Mouse (Mus musculus) forebrain, embryonic 16.5 days (tissue): ENCODE data around the gene Hsf5. TPM values are rescaled to one million over a fixed set of nuclear protein-coding genes. Genes with fewer than 3 reads are reported as not detected.

ENCODE experiments used
- ATAC-seq: fragments of 200-750 bp; cut with Nextera tagmentation; 2 replicates; pipeline ENCODE4 v1.8.0; 2017; ENCODE audit warnings: mild to moderate bottlenecking, moderate library complexity
- H3K27ac ChIP-seq: fragments of 300-500 bp; sonication (generic); 2 replicates; pipeline ENCODE4 v1.5.1; 2014; ENCODE audit warnings: low read length, control low read depth
- H3K27me3 ChIP-seq: fragments of 300-500 bp; sonication (generic); replicated peaks from 2 replicates; pipeline ENCODE4 v1.6.1; 2014; ENCODE audit warnings: low read length; ENCODE audit not compliant: control insufficient read depth, insufficient read depth
- H3K36me3 ChIP-seq: fragments of 300-500 bp; sonication (generic); 2 replicates; pipeline ENCODE4 v1.6.1; 2014; ENCODE audit not compliant: control insufficient read depth, insufficient read depth
- H3K4me1 ChIP-seq: fragments of 300-500 bp; sonication (generic); replicated peaks from 2 replicates; pipeline ENCODE4 v1.6.1; 2014; ENCODE audit warnings: low read length; ENCODE audit not compliant: control insufficient read depth, insufficient read depth
- H3K4me2 ChIP-seq: fragments of 300-500 bp; sonication (generic); 2 replicates; pipeline ENCODE4 v1.6.1; 2014; ENCODE audit warnings: mild to moderate bottlenecking, low read length, control low read depth
- H3K4me3 ChIP-seq: fragments of 300-500 bp; sonication (generic); replicated peaks from 2 replicates; pipeline ENCODE4 v1.5.1; 2014; ENCODE audit warnings: mild to moderate bottlenecking, low read length, control low read depth
- H3K9ac ChIP-seq: fragments of 300-500 bp; sonication (generic); replicated peaks from 2 replicates; pipeline ENCODE4 v1.6.1; 2014; ENCODE audit warnings: low read depth, low read length, control low read depth
- H3K9me3 ChIP-seq: fragments of 300-500 bp; sonication (generic); 2 replicates; pipeline ENCODE4 v1.6.1; 2016; ENCODE audit warnings: low read length; ENCODE audit not compliant: control insufficient read depth
- WGBS: fragments of 180-500 bp; shearing (Covaris S2); extraction: QIAGEN DNeasy Blood & Tissue Kit; methylation state at CpG from one replicate; pipeline ENCODE4 v1.1.7; 2014; 5-methylcytosine and 5-hydroxymethylcytosine counted together
- polyA plus RNA-seq: library from polyadenylated mRNA; unstranded; fragments of >200 nt; fragmentation: Nextera tagmentation; extraction: Ambion mirVana; gene quantifications from 2 replicates; pipeline ENCODE4 v1.2.1, GENCODE M21; 2015

The Hsf5 gene
- polyA plus RNA-seq, 1 experiment from 2014 or later: 0.46 TPM

DNA sequence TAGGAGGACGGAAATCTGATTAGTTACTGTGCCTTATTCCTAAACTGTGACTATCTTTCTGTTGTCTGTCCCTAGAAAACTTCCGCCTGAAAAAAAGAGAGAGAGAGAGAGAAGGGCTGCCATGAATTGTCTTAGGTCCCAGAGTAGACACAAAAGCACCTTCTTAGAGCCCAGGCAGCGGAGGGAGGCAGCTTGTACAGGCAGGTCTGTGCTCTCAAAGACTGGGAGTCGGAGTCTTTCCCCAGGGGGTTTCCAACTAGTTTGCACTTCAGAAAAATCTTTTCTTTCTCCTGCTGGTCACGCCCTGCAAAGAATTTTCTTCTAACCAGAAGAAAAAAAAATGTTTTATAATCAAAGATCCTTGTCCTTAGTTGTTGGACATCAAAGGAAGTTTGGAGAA lies 60.8 kb downstream of the Hsf5 start:
- Histone ChIP-seq H3K4me3 (no peak overlapping the region), H3K9me3 (no peaks in the 10 kb centered on the region), H3K27ac (no peak overlapping the region), H3K4me2 (no peak overlapping the region), H3K36me3 (no peaks in the 10 kb centered on the region), H3K27me3 (no peaks in the 10 kb centered on the region), H3K4me1 (no peaks in the 10 kb centered on the region), H3K9ac (no peak overlapping the region)
- ATAC-seq: no peak
- 40% methylated on average over 5 of the region's 5 CpGs for WGBS

DNA sequence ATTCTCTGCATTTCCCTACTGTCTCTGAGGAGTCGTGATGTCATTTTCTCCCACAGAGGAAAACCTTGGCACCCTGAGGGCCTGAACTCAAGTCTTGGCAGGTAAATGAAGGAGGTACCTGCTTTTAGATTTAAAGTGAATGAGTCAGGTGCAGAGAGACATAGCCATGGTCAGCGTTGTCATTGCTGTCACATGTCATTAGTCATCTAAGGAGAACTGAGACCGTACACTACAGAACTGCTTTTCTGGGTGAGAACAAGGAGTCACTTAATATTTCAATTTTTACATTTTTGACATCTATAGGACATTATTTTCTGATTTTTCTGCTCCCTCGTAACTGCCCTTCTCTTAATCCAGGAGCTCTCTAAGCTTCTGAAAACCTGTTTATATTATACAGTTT lies 61.6 kb downstream of the Hsf5 start:
- Histone ChIP-seq H3K4me3 (no peak overlapping the region), H3K36me3 (no peaks in the 10 kb centered on the region), H3K27me3 (no peaks in the 10 kb centered on the region), H3K9ac (no peak overlapping the region), H3K9me3 (no peaks in the 10 kb centered on the region), H3K4me2 (no peak overlapping the region), H3K27ac (no peak overlapping the region), H3K4me1 (peaks cover 3% of the 10 kb centered on the region; the same call in 1 of the 2 replicates)
- no peak for ATAC-seq
- WGBS: 87% methylated on average over 4 of the region's 4 CpGs

DNA sequence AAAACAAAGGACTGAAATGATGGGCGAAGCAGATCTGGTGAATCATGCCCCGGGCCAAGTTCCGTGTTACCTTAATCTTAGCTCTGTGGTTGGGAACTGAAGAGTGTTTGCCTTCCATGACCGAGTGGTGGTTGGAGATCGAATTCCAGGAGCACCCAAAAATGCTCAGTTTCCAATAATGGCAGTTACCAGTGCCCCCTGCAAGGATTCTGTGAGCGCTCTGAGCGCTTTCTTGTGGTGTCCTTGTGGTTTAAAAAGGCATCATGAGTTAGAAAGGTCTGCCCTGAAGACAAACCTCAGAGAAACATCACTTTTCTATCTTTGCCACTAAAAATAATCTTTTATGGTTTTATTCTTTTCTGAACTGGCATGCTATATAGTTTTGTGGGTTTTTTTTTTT lies 62.0 kb downstream of the Hsf5 start:
- Histone ChIP-seq H3K36me3 (no peaks in the 10 kb centered on the region), H3K4me1 (peaks cover 3% of the 10 kb centered on the region; the same call in 1 of the 2 replicates), H3K9ac (no peak overlapping the region), H3K27ac (no peak overlapping the region), H3K4me2 (no peak overlapping the region), H3K9me3 (no peaks in the 10 kb centered on the region), H3K27me3 (no peaks in the 10 kb centered on the region), H3K4me3 (no peak overlapping the region)
- no peak for ATAC-seq
- WGBS: 91% methylated on average over 7 of the region's 7 CpGs

DNA sequence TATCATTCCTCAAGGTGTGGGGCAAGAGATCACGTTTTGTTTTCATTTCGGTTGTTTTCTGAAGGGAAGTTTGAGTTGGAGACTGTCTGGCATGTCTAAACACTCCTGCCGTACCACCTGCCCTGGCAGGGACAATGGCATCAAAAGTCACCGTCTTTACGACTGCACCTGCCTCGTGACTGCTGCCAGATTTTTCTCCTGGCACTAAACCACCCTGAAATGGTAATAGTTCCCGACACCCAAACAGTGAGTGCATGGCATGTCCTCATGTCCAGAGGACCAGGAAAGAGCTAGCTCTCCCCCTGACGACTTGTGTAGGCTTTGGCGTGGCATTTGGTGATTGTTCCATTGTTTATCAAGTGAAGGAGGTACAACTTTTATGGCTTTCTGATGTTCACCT lies 63.8 kb downstream of the Hsf5 start:
- WGBS: 84% methylated on average over 9 of the region's 9 CpGs
- Histone ChIP-seq H3K4me3 (no peak overlapping the region), H3K4me2 (no peak overlapping the region), H3K4me1 (peaks cover 3% of the 10 kb centered on the region; the same call in 1 of the 2 replicates), H3K9ac (no peak overlapping the region), H3K36me3 (no peaks in the 10 kb centered on the region), H3K27me3 (no peaks in the 10 kb centered on the region), H3K27ac (no peak overlapping the region), H3K9me3 (no peaks in the 10 kb centered on the region)
- ATAC-seq: no peak

DNA sequence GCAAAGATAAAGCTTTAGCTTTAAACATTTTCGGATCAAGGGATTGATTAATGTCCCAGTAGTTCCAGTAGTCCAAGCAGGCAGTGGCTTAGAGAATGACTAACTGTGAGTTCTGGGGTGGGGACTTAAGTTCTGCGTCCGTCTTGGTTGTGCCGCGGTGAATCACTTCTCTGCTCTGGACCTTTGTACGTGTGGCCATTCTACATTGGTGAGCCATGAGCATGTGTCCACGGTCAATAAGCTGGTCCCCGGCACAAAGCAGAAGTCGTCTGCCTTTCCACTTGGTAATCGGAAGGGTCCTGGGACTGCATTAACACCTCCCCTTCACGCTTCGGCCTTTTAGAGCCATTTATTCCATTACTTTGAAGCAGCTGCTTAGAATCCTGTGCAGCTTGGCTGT lies 65.1 kb downstream of the Hsf5 start:
- no peak for ATAC-seq
- WGBS: 91% methylated on average over 12 of the region's 12 CpGs
- Histone ChIP-seq H3K27me3 (no peaks in the 10 kb centered on the region), H3K27ac (no peak overlapping the region), H3K9ac (no peak overlapping the region), H3K36me3 (no peaks in the 10 kb centered on the region), H3K9me3 (no peaks in the 10 kb centered on the region), H3K4me2 (no peak overlapping the region), H3K4me3 (no peak overlapping the region), H3K4me1 (peaks cover 3% of the 10 kb centered on the region; the same call in 1 of the 2 replicates)

DNA sequence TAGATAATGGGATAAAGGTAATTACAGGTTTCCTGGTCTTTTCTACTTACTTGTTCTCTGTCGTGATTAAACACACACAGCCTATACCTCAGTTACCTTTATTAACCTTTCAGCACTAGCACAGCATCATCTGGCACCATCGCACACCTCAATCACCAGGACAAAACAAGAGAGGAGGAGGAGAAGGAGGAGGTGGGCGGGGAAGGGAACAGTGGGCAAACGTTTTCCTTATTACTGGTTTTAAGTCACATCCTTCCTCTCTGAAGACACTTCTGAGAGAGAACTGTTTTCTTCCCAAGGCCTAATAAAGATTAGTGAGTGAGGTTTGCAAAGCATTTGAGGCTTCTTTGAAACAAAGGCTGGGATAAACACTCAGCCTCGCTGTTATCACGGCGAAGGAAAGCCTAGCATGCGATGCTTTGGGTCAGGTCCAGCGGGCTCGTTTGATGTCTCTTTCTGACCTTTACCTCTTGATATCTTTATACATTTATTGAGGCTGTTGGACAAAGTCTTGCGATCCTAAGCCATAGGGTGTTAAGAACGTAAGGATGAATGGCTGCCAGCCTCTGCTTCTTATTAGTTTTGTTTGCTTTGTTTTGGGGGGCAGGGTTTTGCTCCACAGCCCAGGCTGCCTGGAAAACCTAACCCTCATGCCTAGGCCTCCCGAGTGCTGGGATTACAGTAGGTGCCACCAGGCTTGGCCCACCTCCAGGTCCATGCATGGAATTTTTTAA lies 66.0 kb downstream of the Hsf5 start:
- H3K4me3 ChIP-seq: no peak overlapping the region
- H3K9me3 ChIP-seq: no peaks in the 10 kb centered on the region
- no peaks in the 10 kb centered on the region for H3K27me3 ChIP-seq
- H3K36me3 ChIP-seq: no peaks in the 10 kb centered on the region
- no peak overlapping the region for H3K4me2 ChIP-seq
- no peak for ATAC-seq
- H3K27ac ChIP-seq: no peak overlapping the region
- peaks cover 3% of the 10 kb centered on the region; the same call in 1 of the 2 replicates for H3K4me1 ChIP-seq
- no peak overlapping the region for H3K9ac ChIP-seq
- 42% methylated on average over 13 of the region's 13 CpGs for WGBS

DNA sequence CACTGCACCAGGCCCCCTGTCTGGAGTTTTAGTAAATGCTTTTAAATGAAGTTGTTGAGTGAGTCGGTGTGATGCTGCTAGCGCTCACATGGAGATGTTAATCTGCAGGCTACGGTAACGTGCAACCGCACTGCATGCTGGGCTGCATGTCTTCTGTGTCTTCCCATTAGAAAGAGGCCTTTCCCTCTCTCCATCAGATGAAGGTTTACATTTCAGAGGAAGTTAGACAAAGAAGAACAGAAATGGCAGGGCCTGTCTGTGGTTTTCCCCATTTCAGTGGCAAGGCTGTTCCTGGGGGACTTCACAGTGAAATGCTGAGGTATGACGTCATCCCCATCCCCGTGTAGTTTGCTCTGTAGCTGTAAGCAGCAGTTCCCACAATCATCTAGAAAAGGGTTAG lies 69.4 kb downstream of the Hsf5 start:
- no peak overlapping the region for H3K4me3 ChIP-seq
- no peak for ATAC-seq
- no peaks in the 10 kb centered on the region for H3K9me3 ChIP-seq
- no peaks in the 10 kb centered on the region for H3K36me3 ChIP-seq
- WGBS: 59% methylated on average over 7 of the region's 7 CpGs
- H3K27me3 ChIP-seq: no peaks in the 10 kb centered on the region
- no peak overlapping the region for H3K4me2 ChIP-seq
- no peak overlapping the region for H3K9ac ChIP-seq
- H3K27ac ChIP-seq: no peak overlapping the region
- peaks cover 10% of the 10 kb centered on the region for H3K4me1 ChIP-seq

DNA sequence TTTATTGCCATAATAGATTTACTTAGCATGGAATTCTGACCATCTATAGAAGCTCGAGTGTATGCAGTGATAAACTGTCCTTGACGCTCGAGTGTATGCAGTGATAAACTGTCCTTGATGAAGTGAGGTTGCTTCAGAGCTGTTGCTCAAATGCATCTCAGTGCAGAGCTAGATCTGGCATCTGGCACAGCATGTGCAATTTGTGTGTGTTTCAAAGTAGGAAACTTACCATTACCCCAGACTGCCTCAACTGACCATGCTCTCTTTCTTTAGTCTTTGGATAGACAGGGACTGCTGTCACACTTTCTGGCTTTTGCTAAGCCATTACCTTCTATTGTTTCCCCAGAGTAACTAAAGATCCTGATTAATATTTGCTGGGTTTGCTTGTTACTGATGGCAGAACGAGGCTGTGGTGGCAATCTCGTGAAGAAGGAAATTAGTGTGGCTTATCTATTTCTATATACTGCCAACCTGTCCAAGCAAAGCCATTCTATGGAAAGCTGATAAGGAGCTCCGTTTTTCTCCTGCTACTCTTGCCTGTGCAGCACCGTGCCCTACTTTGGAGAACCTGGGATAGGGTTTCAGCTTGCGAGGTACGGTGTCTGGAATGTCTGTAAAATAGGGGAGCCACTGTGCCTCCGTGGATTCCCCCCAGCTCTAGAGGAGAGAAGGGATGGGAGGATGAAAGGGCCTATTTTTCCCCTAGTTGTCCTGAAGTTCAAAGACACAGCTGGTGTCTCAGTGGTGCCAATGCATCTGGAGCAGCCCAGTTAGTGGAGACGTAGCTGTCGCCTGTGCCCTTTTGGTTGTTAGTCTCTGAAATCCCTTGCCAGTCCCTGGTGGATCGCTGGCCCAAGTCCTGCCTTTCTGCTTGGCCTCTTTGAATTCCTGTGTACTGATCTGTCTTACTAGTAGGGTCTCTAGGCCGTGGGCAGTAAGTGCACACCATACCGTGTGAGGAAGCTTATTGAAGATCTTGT lies 70.6 kb downstream of the Hsf5 start:
- Histone ChIP-seq H3K4me2 (no peak overlapping the region), H3K4me3 (no peak overlapping the region), H3K27me3 (no peaks in the 10 kb centered on the region), H3K27ac (no peak overlapping the region), H3K9ac (no peak overlapping the region), H3K4me1 (peaks cover 10% of the 10 kb centered on the region), H3K36me3 (no peaks in the 10 kb centered on the region), H3K9me3 (no peaks in the 10 kb centered on the region)
- ATAC-seq: no peak
- 79% methylated on average over 15 of the region's 15 CpGs for WGBS

DNA sequence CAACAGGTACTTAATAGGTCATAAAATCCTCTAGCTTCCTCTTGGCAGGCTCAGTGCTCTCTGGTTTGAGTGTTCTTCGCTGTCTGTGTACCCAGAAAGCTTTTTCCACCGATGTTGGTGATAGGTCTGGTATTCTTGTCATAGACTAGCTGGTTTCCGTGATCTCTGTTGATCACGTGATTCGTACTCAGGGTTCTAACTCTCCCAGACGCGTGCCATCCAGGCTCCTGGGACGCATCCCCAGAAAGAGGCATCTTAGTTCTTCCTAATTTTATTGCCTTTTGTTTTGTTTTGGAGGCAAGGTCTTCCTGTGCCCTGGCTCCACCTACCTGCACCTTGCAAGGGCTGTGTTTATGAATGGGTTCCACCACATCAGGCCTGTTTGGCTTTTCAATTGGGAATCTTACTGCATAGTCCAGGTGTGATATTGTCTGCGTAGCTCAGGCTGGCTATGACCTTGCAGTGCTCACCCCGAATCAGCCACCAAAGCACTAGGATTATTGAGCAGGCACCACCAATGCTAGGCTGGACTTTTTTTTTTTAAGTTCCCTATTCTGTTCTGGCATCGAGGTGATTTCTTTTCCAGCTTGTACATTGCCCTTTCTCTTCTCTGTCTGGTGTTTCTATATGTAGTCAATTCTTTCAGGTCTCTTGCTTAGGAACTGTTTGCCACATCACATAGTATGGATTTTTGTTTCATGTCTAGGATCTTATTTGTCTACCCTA lies 71.7 kb downstream of the Hsf5 start:
- H3K27me3 ChIP-seq: no peaks in the 10 kb centered on the region
- H3K9ac ChIP-seq: no peak overlapping the region
- no peaks in the 10 kb centered on the region for H3K36me3 ChIP-seq
- H3K4me2 ChIP-seq: no peak overlapping the region
- ATAC-seq: no peak
- no peak overlapping the region for H3K27ac ChIP-seq
- no peaks in the 10 kb centered on the region for H3K9me3 ChIP-seq
- no peak overlapping the region for H3K4me3 ChIP-seq
- WGBS: 89% methylated on average over 11 of the region's 11 CpGs
- H3K4me1 ChIP-seq: peaks cover 7% of the 10 kb centered on the region
